Comparison of ENCODE assay signal across 18 mouse cellular contexts in the genomic region with DNA sequence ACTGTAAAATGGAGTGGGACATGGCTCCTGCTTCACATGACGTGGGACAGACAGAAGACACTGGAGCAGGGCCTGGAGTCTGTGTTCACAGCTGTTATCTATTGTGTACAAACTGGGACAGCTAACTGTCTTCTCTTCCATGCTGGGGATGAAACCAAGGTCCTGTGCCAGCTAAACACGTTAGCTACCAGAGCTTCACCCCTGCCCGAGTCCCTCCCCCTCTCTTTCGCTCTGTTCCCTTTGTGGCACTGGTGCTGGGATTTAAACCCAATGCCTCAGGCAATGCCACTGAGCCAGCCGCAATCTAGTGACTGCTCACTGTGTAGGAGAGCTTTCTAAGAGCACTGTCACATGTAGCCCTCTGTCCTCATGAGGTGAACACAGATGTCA. TPM values are rescaled to one million over a fixed set of nuclear protein-coding genes. Genes with fewer than 3 reads are reported as not detected.
"Had no signal": no experiment of that assay in that cellular context is flagged by ENCODE, and none has a peak within 500 bp of the region (broad histone marks: within the 10 kb centered on the region; RNA-seq: fewer than 3 reads in every experiment).

No protein-coding gene starts in this region.

- H3K4me1 ChIP-seq: limb, embryonic 13.5 days; neural tube, embryonic 12.5 days; neural tube, embryonic 15.5 days had no signal

- H3K9ac ChIP-seq: limb, embryonic 13.5 days; liver, embryonic 14.5 days; lung, embryonic 15.5 days; neural tube, embryonic 12.5 days; neural tube, embryonic 15.5 days had no signal

- H3K36me3 ChIP-seq: neural tube, embryonic 15.5 days had no signal

- H3K27ac ChIP-seq: kidney, postnatal 0 days; layer of hippocampus, adult 2 months; limb, embryonic 10.5 days; limb, embryonic 13.5 days; liver, embryonic 14.5 days; lung, embryonic 15.5 days; midbrain, embryonic 10.5 days; neural tube, embryonic 12.5 days; neural tube, embryonic 15.5 days had no signal

- H3K9me3 ChIP-seq: limb, embryonic 10.5 days; limb, embryonic 13.5 days; lung, embryonic 15.5 days; megakaryocyte, embryonic 14.5 days; midbrain, embryonic 10.5 days; neural tube, embryonic 12.5 days; neural tube, embryonic 15.5 days had no signal

- H3K4me3 ChIP-seq: layer of hippocampus, adult 2 months; limb, embryonic 10.5 days; limb, embryonic 13.5 days; lung, embryonic 15.5 days; megakaryocyte, embryonic 14.5 days; midbrain, embryonic 10.5 days; neural tube, embryonic 12.5 days; neural tube, embryonic 15.5 days had no signal

- DNase-seq: layer of hippocampus, adult 9-11 months; lung, postnatal 10 days; lung, postnatal 36 days; midbrain, embryonic 14.5 days; thymus, adult 18-20 months; thymus, postnatal 4 days had no signal

- H3K4me2 ChIP-seq: limb, embryonic 13.5 days; lung, embryonic 15.5 days; neural tube, embryonic 12.5 days; neural tube, embryonic 15.5 days had no signal

- ATAC-seq: intestine, postnatal 0 days had no signal

- H3K27me3 ChIP-seq: limb, embryonic 13.5 days; lung, embryonic 15.5 days; neural tube, embryonic 12.5 days; neural tube, embryonic 15.5 days had no signal

RNA-seq across cellular contexts. Expression of a gene that starts 4.9 kb away (rescaled TPM):
- polyA plus RNA-seq: testis, adult 2 months had no signal
